Comparison of ENCODE assay signal across 7 mouse cellular contexts in genomic region chr2:32514335-32514734, GRCm38 (mm10). TPM values are rescaled to one million over a fixed set of nuclear protein-coding genes. Genes with fewer than 3 reads are reported as not detected.
DNase-seq lines count a peak whose midpoint lies in the region; ATAC-seq lines count a peak whose summit lies in the region.

No protein-coding gene starts in this region.

- H3K9ac ChIP-seq in embryonic facial prominence, embryonic 12.5 days: no peak overlapping the region

- H3K36me3 ChIP-seq in embryonic facial prominence, embryonic 12.5 days: no peaks in the 10 kb centered on the region

- H3K4me2 ChIP-seq in embryonic facial prominence, embryonic 12.5 days (replicated peaks): no peak overlapping the region

- H3K4me1 ChIP-seq in embryonic facial prominence, embryonic 12.5 days: peaks cover 8% of the 10 kb centered on the region

- DNase-seq in thymus, postnatal 4 days: peak; percentile 36
- no peak for DNase-seq in thymus, adult 18-20 months
- DNase-seq in kidney, postnatal 36 days: peak; percentile 67 to 85
- no peak for DNase-seq in retina, embryonic 14.5 days (ENCODE audit: low spot score)
- no peak for DNase-seq in urinary bladder, adult 18-20 months (ENCODE audit: low spot score in 2 of 2)
- no peak for DNase-seq in cerebellum, adult 8-10 months

- WGBS in embryonic facial prominence, embryonic 12.5 days: 21% methylated on average over 6 of the region's 6 CpGs

- H3K9me3 ChIP-seq in embryonic facial prominence, embryonic 12.5 days: no peaks in the 10 kb centered on the region

- ATAC-seq in embryonic facial prominence, embryonic 12.5 days (ENCODE audit: insufficient number of reproducible peaks, insufficient read depth, low FRiP score, low TSS enrichment): no peak

- H3K4me3 ChIP-seq in embryonic facial prominence, embryonic 12.5 days: no peak overlapping the region

- 0 out of 2 replicates have a peak overlapping the region, but pooled peaks have one; percentile 9 for H3K27ac ChIP-seq in embryonic facial prominence, embryonic 12.5 days

- H3K27me3 ChIP-seq in embryonic facial prominence, embryonic 12.5 days: no peaks in the 10 kb centered on the region

RNA-seq across cellular contexts. Expression of gene Fam102a, which starts 20.8 kb away (rescaled TPM):
- polyA plus RNA-seq in embryonic facial prominence, embryonic 12.5 days (2016; fragmentation: Nextera tagmentation; extraction: Ambion mirVana): 14.2 and 17.0 TPM in 2 replicates

RNA-seq across cellular contexts. Expression of gene Dpm2, which starts 56.3 kb away (rescaled TPM):
- 110 and 113 TPM in 2 replicates for polyA plus RNA-seq in embryonic facial prominence, embryonic 12.5 days (2016; fragmentation: Nextera tagmentation; extraction: Ambion mirVana)

Comparison
In these comparisons a context has a peak if more than half of its experiments do, and no peak if none do; other contexts are left out.
1. DNase-seq: peak in thymus, postnatal 4 days (single experiment) and kidney, postnatal 36 days (2 of 2); none in thymus, adult 18-20 months (0 of 2), retina, embryonic 14.5 days (single experiment), urinary bladder, adult 18-20 months (0 of 2) and cerebellum, adult 8-10 months (single experiment).